Mouse (Mus musculus): ENCODE data around the gene Prkch.

Gene Prkch

DNA sequence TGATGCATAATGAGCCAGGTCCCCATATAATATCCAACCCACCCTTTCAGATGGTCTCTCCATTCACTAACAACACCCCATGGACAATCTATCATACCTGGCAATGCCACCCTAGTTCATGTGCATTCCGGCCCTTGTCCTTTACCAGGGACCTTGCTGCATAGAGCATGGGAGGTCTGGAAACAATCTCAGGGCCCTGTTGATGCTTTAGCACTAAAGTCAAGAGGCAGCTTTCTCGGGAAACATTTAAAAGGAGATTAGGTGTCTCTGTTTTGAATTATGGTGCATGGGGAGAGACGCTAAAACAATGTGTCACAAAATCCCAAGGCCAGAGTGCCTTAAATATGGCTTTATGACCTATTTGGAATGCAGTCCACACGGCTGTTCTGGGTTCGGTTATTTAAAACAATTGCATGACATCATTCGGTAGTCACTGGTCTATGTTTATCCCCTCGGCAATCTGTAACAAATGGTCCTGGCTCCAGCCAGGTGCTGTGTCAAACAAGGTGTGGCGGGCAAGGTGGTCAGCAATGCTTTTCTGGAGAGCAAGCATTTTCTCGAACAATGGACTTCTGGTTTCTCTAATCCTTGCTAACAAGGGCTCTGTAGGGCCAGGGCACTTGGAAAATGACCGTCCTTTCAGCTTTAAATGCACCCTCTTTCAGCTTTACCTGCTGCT is 217.9 kb downstream of the Prkch start:
- DNase-seq (ENCODE audit: low spot score): no peak

DNA sequence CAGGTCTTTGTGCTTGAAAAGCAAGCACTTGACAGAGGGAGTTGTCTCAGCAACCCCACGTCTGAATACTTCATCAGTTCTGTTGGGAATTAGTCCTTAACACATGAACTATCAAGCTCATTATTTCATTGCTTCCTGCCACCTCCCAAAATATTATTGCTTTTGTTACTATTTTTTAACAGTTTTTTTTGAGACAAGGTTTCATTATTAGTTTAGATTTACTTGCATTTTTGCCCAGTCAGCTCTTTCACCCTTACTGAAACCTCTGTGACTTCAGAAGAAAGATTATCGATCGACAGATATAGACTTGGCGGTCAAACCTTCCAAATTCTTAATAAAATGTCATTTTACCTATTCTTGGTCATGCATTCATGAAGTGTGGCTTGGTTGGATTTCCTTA is 219.3 kb downstream of the Prkch start:
- DNase-seq (ENCODE audit: low spot score): no peak

DNA sequence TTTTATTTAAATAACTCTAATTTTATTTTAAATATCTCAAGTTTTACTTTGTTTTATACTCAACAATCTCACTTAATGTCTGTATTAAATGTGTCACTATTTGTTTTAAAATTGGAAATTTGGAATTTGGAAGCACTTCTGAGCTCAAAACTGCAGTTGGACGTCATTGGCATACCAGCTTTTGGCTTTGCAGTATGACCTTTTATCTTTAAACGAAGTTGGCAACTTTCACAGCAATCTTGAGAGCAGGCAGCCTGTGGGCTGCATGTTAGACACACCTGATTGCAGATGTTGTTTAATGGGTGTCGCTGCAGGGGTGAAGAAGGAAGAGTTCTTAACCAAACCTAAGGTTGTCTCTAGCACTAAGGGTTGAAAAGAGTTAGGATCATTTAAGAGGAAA is 220.9 kb downstream of the Prkch start:
- DNase-seq (ENCODE audit: low spot score): no peak

DNA sequence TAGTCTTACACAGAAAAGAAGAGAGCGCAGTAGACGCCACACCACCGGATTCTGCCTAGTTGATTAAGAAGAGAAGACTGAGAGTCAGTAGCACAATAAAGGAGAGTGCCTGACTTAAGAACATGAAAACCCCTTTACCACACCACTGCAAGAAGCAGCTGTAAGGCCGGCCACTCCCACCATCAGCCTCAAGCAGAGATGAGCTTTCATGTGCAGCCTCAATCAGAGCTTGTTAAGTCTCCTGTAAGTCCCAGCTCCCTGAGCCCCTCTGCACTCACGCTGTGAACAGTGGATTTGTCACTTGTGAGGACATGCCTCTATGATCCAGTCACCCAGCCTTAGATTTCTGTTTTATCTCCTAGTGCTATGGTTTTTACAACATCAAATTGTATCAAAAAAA is 221.4 kb downstream of the Prkch start:
- DNase-seq (ENCODE audit: low spot score): no peak

DNA sequence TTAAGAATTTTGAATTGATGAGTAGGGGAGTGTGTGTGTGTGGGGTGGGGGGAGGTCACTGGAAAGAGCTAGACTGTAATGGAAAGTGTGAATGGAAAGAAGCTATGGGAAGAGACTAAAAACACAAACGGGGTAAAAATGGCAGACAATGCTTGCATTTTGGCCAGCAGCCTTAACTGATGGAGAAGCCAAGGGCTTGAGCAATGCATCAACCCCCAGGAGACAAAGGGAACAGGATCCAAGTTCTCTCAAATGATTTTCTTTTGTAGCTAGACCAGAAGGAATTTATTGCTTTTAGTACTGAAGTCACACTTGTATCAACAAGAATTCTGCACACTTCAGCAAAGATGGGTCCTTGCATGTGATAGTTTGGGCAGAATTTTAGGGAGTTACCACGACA is 222.6 kb downstream of the Prkch start:
- DNase-seq (ENCODE audit: low spot score): no peak

- peak; percentile 87 for DNase-seq (ENCODE audit: low spot score)
Observed at GRCm38 (mm10) chr12:73810041-73810795, 225.6 kb downstream of the Prkch start.

DNA sequence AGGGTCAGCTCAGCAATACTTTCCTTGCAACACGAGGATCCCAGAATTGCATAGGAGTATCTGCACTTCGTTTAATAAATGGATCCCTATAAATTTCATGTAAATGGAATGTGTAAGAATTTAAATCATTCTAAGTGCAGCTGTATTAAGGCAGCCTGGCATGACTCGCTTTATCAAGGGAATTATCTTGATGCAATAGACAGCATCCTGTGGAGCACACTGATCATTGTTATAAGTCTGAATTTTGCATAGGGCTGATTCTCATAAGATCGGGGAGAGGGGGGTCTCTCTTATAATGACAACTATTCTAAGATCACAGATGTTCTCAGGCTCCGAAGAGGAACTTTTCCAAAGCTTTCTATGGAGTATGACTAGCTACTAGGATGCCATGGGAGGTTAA is 226.3 kb downstream of the Prkch start:
- DNase-seq (ENCODE audit: low spot score): no peak

DNA sequence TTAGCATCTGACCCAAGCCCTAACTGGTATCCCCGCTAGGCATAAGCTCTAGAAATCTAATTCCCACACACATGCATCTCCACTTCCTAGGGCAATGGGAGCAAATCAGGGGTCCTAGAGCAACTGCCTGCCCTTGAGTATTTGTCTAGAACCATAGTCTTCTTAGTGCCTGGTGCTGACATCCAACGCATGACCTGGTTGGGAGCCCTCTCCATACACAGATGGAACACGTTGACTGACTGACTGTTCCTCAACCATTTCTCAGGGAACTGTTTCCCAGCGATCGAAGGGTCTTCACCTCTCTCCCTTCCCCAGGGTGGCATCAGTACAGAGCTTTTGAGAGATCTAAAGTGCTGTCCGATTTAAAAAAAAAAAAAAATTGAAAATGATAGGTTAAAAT is 227.6 kb downstream of the Prkch start:
- DNase-seq (ENCODE audit: low spot score): no peak

DNA sequence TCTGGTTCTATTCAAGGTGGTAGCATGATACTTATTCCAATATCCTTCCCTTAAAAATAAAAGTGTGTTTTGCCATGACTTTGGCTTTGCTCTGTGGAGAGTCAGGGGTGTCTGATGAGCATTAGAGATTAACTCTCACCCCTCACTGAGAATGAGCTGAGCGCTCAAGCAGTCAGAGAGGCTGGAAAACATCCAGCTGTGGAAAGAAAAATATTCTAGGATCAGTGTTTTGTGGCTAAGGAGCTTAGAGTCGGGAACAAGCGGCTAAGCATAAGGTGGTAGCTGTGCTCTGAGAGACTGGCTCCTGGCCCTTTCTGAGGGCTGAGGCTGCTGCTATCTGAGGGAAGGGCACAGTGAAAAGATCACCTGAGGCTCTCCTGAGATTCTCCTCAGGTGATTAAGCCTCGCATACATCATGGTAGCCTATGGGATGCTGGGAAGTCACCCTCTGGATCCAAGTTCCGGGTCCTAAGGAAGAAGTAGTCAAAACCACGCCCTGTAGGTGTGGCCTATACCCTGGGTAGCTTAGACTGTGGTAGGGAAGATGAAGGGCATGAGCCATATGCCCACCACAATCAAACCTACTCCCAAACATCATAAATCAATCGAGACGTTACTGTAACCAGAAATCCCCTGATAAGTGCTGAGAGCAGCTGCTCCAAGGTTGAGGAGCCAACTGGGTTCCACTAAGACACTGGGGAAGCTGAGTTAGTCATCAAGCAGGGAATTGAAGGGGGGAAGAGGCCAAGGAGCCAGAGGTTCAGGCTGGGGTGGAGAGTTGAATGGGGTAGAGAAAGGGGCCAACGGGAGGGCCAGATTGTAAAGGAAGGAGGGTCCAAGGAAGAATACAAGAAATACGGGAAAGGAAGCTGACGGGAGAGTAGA is 228.7 kb downstream of the Prkch start:
- DNase-seq (ENCODE audit: low spot score): no peak

GRCm38 (mm10) chr12:73814056-73814735 is 229.6 kb downstream of the Prkch start:
- DNase-seq (ENCODE audit: low spot score): no peak

GRCm38 (mm10) chr12:73814897-73815296 is 230.3 kb downstream of the Prkch start:
- no peak for DNase-seq (ENCODE audit: low spot score)

DNA sequence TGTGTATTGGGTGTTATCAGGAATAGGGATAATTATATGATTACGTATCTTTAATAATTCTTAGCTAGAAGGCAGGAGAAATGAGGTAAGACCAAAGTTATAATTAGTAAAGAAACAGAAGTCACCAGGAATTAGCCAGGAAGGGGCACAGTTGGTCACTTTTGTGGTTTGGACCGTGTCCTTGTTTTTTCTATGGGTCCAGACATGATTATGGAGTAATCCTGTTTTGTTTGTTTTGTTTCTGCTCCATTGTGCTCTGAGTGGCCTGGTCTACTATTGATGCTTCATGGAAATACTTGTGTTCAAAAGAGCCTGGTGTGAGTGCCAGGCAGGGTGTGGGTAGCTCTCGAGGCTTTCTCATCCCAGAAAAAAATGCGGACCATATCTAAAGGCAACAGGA is 230.9 kb downstream of the Prkch start:
- DNase-seq (ENCODE audit: low spot score): no peak

DNA sequence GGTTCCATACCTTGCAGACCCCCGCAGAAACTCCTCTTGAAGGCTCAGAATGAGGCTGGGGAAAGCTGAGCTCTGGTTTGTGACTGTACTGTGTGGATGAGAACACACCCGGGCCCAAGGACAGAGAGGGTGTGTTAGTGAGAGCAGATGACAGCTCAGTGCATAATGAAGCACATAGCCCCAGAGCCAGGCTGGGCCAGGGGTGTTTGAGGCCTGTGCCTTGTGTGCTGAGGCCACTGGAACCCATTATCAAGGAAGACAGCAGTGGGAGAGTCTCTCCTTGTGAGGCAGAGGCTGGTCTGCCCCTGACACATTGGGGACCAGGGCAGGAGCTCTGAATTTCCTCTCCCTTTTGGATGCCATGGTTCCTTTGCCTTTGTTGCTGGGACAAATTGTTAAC is 231.3 kb downstream of the Prkch start:
- DNase-seq (ENCODE audit: low spot score): no peak

GRCm38 (mm10) chr12:73816866-73817265 is 232.3 kb downstream of the Prkch start:
- DNase-seq (ENCODE audit: low spot score): no peak

DNA sequence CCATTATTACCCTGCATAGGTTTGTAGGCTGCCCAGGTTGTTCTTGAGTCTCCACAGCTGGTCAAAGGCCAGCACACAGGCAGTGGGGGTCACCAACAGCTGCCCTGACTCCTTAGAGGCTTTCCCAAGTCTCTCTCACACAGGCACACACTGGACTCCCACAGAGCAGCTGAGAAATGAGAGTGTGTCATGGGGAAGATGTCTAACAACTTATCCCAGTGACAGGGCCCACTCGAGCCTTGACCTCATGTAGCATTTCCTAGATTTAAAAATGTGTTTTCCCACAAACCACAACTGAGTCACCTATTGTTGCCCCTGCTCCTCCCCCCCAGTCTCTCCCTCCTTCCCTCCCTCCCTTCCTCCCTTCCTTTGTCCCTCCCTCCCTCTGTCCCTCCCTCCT is 234.2 kb downstream of the Prkch start:
- DNase-seq (ENCODE audit: low spot score): no peak

- no peak for DNase-seq (ENCODE audit: low spot score)
Observed at GRCm38 (mm10) chr12:73821176-73821575, 236.6 kb downstream of the Prkch start.

- no peak for DNase-seq (ENCODE audit: low spot score)
Observed at GRCm38 (mm10) chr12:73822331-73822730, 237.7 kb downstream of the Prkch start.

GRCm38 (mm10) chr12:73824828-73825227 is 240.2 kb downstream of the Prkch start:
- DNase-seq (ENCODE audit: low spot score): no peak

Measured in ovary, adult 18-20 months (tissue).